Comparison of ENCODE assay signal across 14 mouse cellular contexts in the genomic region with DNA sequence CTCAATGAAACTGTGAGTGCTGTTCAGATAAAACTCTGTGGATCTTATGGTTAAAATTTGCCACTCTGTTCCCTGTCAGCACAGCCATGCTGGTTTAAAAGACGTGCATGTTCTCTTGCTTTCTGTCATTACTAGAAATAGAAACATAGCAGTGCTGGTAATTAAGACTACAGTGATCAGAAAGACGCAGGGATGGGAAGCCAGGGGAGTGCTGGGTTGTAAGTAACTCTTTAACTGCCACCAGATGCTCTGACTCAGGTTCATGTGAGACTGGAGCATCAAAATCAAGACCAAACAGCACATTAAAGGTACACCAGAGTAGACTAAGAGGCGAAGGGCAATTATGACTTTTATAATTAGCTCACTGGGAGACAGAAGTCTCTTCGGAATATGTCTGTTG.
"Had no signal": no experiment of that assay in that cellular context is flagged by ENCODE, and none has a peak within 500 bp of the region (broad histone marks: within the 10 kb centered on the region; RNA-seq: fewer than 3 reads in every experiment).

No protein-coding gene starts in this region.

- H3K27me3 ChIP-seq: limb, embryonic 15.5 days; liver, embryonic 12.5 days; neural tube, embryonic 12.5 days had no signal

- H3K27ac ChIP-seq: limb, embryonic 15.5 days; liver, embryonic 12.5 days; midbrain, embryonic 10.5 days; neural tube, embryonic 12.5 days had no signal

- H3K4me2 ChIP-seq: limb, embryonic 15.5 days; liver, embryonic 12.5 days; lung, embryonic 14.5 days; neural tube, embryonic 12.5 days had no signal

- H3K4me1 ChIP-seq: limb, embryonic 15.5 days; liver, embryonic 12.5 days; midbrain, embryonic 10.5 days; neural tube, embryonic 12.5 days had no signal

- ATAC-seq: liver, embryonic 12.5 days had no signal

- H3K9ac ChIP-seq: limb, embryonic 15.5 days; liver, embryonic 12.5 days; lung, embryonic 14.5 days; neural tube, embryonic 12.5 days had no signal

- H3K4me3 ChIP-seq: limb, embryonic 15.5 days; liver, embryonic 12.5 days; midbrain, embryonic 10.5 days; myocyte; neural tube, embryonic 12.5 days had no signal

- DNase-seq: kidney, postnatal 14 days; layer of hippocampus, postnatal 36 days; lung, embryonic 14.5 days; lung, postnatal 10 days; lung, postnatal 4 days; midbrain, embryonic 14.5 days; right cerebral cortex, adult 18-20 months; right cerebral cortex, postnatal 25 days; thymus, postnatal 36 days had no signal

- H3K9me3 ChIP-seq: limb, embryonic 15.5 days; liver, embryonic 12.5 days; midbrain, embryonic 10.5 days; neural tube, embryonic 12.5 days had no signal
